Mouse (Mus musculus) heart, adult 2 months (tissue): ENCODE measurements around the gene Exosc6.
"Not testable (repeated sequence)": the region's sequence is repeated elsewhere in the genome, so short reads cannot be mapped to it uniquely, and the experiment has no call there.

Experiments
- CTCF ChIP-seq: fragments of 200-600 bp; IDR thresholded peaks from 2 replicates; pipeline ENCODE4 v1.8.1; 2022; ENCODE audit warnings: antibody characterized with exemption, mild to moderate bottlenecking, moderate library complexity
- EP300 ChIP-seq: fragments of 200-500 bp; IDR thresholded peaks from 2 replicates; pipeline ENCODE4 v1.6.1; 2011; ENCODE audit warnings: low read depth, low read length, control low read depth; ENCODE audit not compliant: insufficient read depth

- TF ChIP-seq EP300, CTCF: not testable (repeated sequence)
Observed at GRCm38 (mm10) chr8:111068660-111069059, 12.5 kb downstream of the Exosc6 start.
